Mouse (Mus musculus) embryo, embryonic 11 days (tissue): ENCODE results near the gene Smpd4.

Source experiments
- DNase-seq: peaks from one replicate; pipeline ENCODE4 v3.0.0-alpha.2; 2015

The Smpd4 gene

DNA sequence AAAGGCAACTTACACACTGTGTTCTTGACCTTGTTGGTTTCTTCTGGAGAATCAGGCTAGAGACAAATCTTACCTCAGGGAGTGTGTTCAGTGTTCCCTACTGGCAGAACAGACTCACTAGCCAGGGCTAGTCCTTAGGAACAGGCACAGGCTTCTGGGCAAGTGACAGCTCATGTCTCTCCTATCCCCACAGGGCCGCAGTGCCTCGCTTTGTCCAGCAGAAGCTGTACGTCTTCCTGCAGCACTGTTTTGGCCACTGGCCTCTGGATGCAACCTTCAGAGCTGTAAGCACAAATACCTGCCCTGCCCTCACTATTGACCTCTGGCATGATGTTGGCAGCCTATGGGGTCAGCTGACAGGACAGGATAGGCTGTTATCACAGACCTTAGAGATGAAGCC lies 19.9 kb downstream of the Smpd4 start:
- no peak for DNase-seq

DNA sequence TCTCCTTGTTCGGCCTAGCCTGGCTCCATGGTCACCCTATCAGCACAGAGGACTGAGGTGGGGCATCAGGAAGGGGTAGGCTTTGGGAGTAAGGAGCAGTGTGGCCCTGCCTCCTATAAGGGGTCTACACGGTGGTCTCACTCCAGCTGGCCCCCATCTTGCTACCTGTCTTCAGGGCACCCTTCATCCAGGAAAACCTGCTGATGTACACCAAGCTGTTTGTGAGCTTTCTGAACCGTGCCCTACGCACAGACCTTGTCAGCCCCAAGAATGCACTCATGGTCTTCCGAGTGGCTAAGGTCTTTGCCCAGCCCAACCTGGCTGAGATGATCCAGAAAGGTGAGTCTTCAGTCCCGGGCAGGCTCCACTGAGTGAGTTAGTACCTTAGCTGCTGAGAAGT lies 20.8 kb downstream of the Smpd4 start:
- no peak for DNase-seq

DNA sequence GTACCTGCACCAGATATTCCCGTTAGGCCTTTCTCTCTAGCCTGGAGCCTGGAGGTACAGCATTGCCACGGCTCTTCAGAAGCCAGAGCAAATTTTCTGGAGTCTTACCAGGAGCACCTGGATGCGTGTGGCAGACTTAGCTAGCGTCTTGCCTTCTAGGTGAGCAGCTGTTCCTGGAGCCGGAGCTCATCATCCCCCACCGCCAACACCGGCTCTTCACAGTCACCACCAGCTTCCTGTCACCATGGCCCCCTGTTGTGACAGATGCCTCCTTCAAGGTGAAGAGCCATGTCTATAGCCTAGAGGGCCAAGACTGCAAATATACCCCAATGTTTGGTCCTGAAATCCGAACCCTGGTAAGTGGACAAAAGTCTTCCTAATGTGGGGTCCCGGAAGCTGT lies 21.6 kb downstream of the Smpd4 start:
- DNase-seq: no peak

DNA sequence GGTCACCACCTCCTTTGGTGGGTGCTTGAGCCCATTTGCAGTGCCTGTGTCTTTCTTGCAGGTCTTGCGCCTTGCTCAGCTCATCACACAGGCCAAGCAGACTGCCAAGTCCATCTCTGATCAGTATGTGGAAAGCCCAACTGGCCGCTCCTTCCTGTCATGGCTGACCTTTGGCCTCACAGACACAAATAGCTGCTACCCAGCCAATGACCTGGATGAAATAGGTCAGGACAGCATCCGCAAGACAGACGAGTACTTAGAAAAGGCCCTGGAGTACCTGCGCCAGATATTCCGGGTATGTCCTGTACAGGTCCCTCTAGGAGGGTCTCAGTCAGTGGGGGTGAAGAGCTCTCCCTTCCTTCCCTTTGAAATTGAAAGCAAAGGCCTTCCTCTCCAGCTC lies 22.1 kb downstream of the Smpd4 start:
- no peak for DNase-seq

DNA sequence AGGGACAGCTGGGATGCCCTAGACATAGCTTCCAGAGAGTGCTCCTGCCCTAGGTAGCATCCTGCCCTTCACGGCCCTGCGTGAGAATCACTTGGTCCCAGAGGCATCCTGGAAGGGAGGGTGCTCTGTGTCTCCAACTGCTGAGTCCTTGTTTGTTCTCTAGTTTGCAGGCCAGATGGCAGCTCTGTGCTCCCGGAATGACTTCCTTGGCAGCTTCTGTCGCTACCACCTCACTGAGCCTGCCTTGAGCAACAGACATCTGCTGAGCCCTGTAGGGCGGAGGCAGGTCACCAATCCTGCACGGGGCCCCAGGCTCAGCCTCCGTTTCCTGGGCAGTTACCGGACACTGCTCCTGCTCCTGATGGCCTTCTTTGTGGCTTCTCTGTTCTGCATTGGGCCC lies 23.2 kb downstream of the Smpd4 start:
- no peak for DNase-seq

- no peak for DNase-seq
These were observed 24.4 kb downstream of the Smpd4 start for GRCm38 (mm10) chr16:17643437-17643990.

GRCm38 (mm10) chr16:17646310-17647114 lies 27.4 kb downstream of the Smpd4 start, which contains the start of gene Ccdc74a:
Gene Ccdc74a, plus strand, starts transcription at chr16:17646470.
- peak; percentile 92 for DNase-seq

DNA sequence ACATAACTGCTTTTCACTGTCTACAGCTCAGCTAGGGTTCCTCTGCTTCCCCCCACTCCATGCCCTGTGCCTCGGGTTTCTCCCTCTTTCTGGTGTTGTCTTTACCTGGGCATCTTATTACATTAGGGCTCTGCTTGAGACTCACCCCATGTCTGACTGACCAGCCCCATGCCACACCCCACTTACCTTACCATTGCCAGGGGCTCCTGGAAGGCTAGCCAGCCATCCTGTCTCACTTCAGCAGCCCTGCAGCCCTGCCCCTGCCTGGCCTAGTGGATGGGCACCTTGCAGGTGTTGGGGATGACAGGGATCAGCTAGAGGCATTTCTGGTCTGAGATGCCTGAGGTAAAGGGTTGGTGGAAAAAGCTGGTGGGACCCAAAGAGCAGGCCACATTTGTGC lies 28.0 kb downstream of the Smpd4 start:
- no peak for DNase-seq

DNA sequence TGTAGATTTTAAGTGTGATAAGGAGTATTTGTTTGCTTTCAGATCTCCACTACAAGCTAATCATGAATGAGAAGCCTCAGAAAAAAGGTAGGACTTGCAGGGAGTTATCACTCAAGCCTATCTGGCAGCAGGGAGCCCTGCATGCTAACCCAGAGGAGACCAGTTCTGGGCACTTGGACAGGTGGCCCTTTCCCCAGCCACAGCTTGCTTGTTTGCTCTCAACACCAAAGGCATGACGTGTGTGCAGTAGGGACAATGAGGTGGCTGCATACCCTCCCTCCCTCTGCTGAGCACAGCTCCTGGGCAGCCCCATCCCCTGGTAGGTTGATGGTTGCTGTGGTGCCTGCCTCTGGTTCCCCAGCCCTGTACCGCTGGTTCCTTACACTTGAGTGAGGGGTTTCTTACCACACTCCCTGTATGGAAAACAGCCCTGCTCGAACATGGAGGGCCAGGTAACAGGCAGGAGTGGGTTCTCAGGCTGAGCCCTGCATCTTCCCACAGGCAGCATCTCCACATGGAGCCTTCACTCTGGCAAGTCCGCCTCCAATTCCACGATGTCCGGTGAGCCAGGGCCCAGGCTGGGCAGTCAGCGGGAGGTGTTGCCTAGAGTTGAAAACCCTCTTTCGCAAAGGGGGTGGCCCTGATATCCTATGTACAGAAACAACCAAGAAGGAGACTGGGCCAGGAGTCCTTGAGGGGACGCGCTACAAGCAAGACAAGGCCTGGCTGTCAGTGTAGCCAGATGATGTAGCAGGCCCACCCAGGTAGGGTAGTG lies 28.6 kb downstream of the Smpd4 start:
- DNase-seq: no peak

- no peak for DNase-seq
These were observed 30.9 kb downstream of the Smpd4 start for GRCm38 (mm10) chr16:17649925-17650605.

DNA sequence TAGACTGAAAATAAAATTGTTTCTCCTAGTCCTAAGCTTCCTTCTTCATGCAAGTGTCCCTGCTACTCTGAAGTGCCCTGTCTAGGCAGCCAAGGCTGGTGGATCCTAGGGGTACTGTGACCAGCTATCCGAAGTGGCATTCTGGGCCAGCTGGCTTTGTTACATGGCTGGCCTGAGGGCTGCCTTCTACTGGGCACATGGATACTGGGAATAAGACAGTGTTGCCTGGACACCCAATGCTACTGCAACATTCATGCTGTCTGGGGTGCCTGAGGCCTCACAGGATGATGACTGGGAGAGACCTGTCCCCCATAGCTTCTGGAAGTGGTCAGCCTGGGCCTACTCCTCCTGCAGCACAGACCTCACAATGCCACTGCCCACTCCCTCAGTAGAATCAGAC lies 31.6 kb downstream of the Smpd4 start:
- DNase-seq: no peak

DNA sequence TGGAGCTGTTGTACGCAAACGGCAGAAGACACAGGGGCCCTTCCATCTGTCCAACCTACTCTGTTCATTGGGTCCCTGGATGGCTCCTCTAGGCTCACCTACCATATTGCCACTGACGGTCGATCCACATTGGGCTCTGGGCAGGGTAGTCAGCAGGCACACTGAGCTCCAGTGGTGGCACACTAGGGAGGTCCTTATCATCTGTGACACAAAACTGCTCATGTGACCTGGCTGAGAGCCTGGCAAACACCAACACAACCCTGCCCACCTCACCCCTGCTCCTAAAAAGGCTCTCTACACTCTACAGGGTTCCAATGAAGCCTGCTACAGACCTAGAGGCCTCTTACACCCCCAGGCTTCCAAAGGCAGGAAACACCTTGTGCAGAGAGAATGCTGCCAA lies 33.5 kb downstream of the Smpd4 start:
- DNase-seq: no peak

- no peak for DNase-seq
These were observed 34.4 kb downstream of the Smpd4 start for GRCm38 (mm10) chr16:17653601-17654000.

DNA sequence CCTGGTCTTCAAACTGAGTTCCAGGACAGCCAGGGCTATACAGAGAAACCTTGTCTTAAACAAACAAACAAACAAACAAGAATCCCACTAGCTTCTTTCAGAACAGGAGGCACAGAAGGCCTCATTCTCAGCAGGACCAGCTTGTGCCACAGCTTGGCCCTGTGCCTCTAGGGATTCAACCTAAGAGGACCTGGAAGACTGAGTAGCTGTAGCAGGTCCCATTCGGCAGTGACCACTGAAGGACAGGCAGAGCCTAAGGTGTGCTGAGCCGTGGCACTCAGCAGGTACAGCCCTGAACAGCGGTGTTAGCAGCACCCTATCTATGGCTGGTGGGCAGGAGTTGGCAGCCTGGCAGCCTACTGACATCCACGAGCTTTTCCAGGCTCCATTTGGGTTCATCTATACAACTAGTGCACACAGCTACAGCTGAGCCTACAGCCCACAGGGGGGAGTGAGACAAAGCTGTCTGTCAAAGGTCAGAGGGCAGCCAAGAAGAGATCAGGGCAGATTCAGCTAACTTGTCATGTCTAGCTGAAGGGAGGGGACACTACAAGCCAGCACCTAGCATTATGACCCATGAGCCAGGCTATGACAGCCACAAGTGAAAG lies 35.1 kb downstream of the Smpd4 start:
- no peak for DNase-seq

- no peak for DNase-seq
These were observed 37.2 kb downstream of the Smpd4 start for GRCm38 (mm10) chr16:17656212-17656871.

DNA sequence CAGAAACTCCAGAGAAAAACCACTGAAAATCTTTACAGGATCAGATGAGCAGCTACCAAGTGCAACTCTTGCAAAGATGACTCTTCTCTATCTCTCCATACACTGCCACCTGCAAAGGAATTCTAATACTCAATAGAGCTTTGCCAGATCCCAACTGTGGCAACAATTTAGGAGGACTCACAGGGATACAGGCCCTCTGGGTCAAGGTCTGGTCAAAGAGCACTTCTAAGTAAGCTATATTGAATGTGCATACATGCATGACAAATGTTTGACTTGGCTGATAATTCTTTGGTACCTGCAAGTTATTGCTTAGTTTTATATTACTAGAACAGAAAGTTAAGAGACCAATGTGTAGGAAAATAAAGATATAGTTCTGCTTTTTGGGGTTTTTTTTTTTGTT lies 46.4 kb downstream of the Smpd4 start:
- DNase-seq: no peak

DNA sequence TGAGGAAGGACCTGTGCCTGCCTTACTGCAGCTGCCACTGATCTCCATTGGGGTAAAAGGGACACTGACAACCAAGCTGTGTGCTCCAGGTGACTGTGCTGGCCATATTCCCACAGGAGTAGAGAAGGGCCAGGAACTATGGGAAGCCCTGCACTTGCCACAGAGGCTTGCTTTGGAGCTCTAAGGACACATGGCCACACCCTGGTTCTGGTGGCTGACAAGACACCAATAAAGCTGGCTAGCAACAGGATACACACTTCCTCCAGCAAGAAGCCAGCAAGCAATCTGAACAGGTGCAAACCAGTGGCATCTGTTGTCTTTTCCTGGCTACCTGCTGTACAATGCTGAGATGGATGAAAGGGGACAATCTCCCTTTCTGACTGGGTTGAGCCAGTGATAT lies 50.7 kb downstream of the Smpd4 start:
- no peak for DNase-seq
